24 mouse cellular contexts compared by ENCODE assay signal in genomic region chr5:20781116-20781515, GRCm38 (mm10).
"Had no signal": no experiment of that assay in that cellular context is flagged by ENCODE, and none has a peak within 500 bp of the region (broad histone marks: within the 10 kb centered on the region; RNA-seq: fewer than 3 reads in every experiment).

No protein-coding gene starts in this region.

- H3K27ac ChIP-seq: heart, adult 2 months; heart, embryonic 13.5 days; heart, embryonic 15.5 days; hindbrain, embryonic 13.5 days; hindbrain, embryonic 15.5 days; hindbrain, postnatal 0 days; layer of hippocampus, adult 2 months; left cerebral cortex, adult 2 months; limb, embryonic 10.5 days; limb, embryonic 12.5 days had no signal

- ATAC-seq: hindbrain, postnatal 0 days; intestine, embryonic 16.5 days had no signal

- H3K4me3 ChIP-seq: heart, adult 2 months; heart, embryonic 13.5 days; heart, embryonic 15.5 days; hindbrain, embryonic 13.5 days; hindbrain, embryonic 15.5 days; layer of hippocampus, adult 2 months; left cerebral cortex, adult 2 months; limb, embryonic 10.5 days; limb, embryonic 12.5 days had no signal

- H3K27me3 ChIP-seq: heart, embryonic 13.5 days; heart, embryonic 15.5 days; hindbrain, embryonic 13.5 days; hindbrain, embryonic 15.5 days; limb, embryonic 12.5 days had no signal

- H3K9ac ChIP-seq: heart, embryonic 13.5 days; heart, embryonic 15.5 days; hindbrain, embryonic 13.5 days; hindbrain, embryonic 15.5 days; limb, embryonic 12.5 days had no signal

- H3K36me3 ChIP-seq: heart, embryonic 15.5 days had no signal

- H3K4me2 ChIP-seq: heart, embryonic 11.5 days; heart, embryonic 13.5 days; heart, embryonic 15.5 days; hindbrain, embryonic 13.5 days; hindbrain, embryonic 15.5 days; limb, embryonic 12.5 days had no signal

- H3K4me1 ChIP-seq: hindbrain, embryonic 13.5 days; hindbrain, embryonic 15.5 days; limb, embryonic 10.5 days had no signal

- DNase-seq: gastrocnemius, postnatal 14 days; gastrocnemius, postnatal 36 days; heart, adult 11 months; heart, adult 2 months; heart, postnatal 14 days; heart, postnatal 36 days; kidney, adult 11 months; kidney, adult 2 months; kidney, adult 9 months; kidney, postnatal 10 days; kidney, postnatal 25 days; kidney, postnatal 4 days; liver had no signal

- H3K9me3 ChIP-seq: heart, embryonic 13.5 days; heart, embryonic 15.5 days; hindbrain, embryonic 13.5 days; hindbrain, embryonic 15.5 days; limb, embryonic 10.5 days; limb, embryonic 12.5 days had no signal
